Mouse (Mus musculus): ENCODE measurements around the gene Olfr631. TPM values are rescaled to one million over a fixed set of nuclear protein-coding genes. Genes with fewer than 3 reads are reported as not detected.

The Olfr631 gene
- polyA plus RNA-seq, 1 experiment: not detected

GRCm38 (mm10) chr7:103971782-103972181, 43.2 kb downstream of the Olfr631 start:
- TF ChIP-seq CTCF (IDR thresholded peaks at IDR 0.05; ENCODE audit: borderline replicate concordance, extremely low read depth, insufficient read depth, insufficient read length) (no peak), POLR2A (IDR thresholded peaks at IDR 0.05; ENCODE audit: borderline replicate concordance, extremely low read depth, insufficient read depth, insufficient read length, poor library complexity, severe bottlenecking) (no peak)
- no peak for DNase-seq (ENCODE audit: low read depth)

Other genes starting within 250 kb of the Olfr631 start
- gene Olfr625-ps1, start 246.1 kb upstream of the Olfr631 start, polyA plus RNA-seq (2012; rRNA removed): not detected in 2 replicates
- not detected in 2 replicates for gene Olfr243, start 214.2 kb upstream of the Olfr631 start, polyA plus RNA-seq (2012; rRNA removed)
- gene Olfr628, start 198.5 kb upstream of the Olfr631 start, polyA plus RNA-seq (2012; rRNA removed): not detected in 2 replicates
- gene Olfr629, start 183.9 kb upstream of the Olfr631 start, polyA plus RNA-seq (2012; rRNA removed): not detected in 2 replicates
- not detected in 2 replicates for gene Olfr630, start 171.5 kb upstream of the Olfr631 start, polyA plus RNA-seq (2012; rRNA removed)
- gene Olfr69, start 157.2 kb upstream of the Olfr631 start, polyA plus RNA-seq (2012; rRNA removed): not detected in 2 replicates
- not detected in 2 replicates for gene Olfr68, start 149.1 kb upstream of the Olfr631 start, polyA plus RNA-seq (2012; rRNA removed)
- gene Olfr67, start 137.0 kb upstream of the Olfr631 start, polyA plus RNA-seq (2012; rRNA removed): not detected in 2 replicates
- gene Hbb-bt, start 114.8 kb upstream of the Olfr631 start, polyA plus RNA-seq (2012; rRNA removed): 1,200 and 1,643 TPM in 2 replicates
- 4,622 and 5,050 TPM in 2 replicates for gene Hbb-bs, start 100.7 kb upstream of the Olfr631 start, polyA plus RNA-seq (2012; rRNA removed)
- gene Hbb-bh2, start 88.3 kb upstream of the Olfr631 start, polyA plus RNA-seq (2012; rRNA removed): not detected in 2 replicates
- 4.5 and 6.0 TPM in 2 replicates for gene Hbb-bh1, start 85.7 kb upstream of the Olfr631 start, polyA plus RNA-seq (2012; rRNA removed)
- 331 and 571 TPM in 2 replicates for gene Hbb-y, start 75.6 kb upstream of the Olfr631 start, polyA plus RNA-seq (2012; rRNA removed)
- not detected in 2 replicates for gene Olfr66, start 42.6 kb upstream of the Olfr631 start, polyA plus RNA-seq (2012; rRNA removed)
- not detected in 2 replicates for gene Olfr64, start 34.3 kb upstream of the Olfr631 start, polyA plus RNA-seq (2012; rRNA removed)
- gene Olfr65, start 25.3 kb upstream of the Olfr631 start, polyA plus RNA-seq (2012; rRNA removed): not detected in 2 replicates
- not detected in 2 replicates for gene Olfr632, start 5.5 kb downstream of the Olfr631 start, polyA plus RNA-seq (2012; rRNA removed)
- gene Olfr633, start 15.6 kb downstream of the Olfr631 start, polyA plus RNA-seq (2012; rRNA removed): not detected in 2 replicates
- gene Olfr635, start 42.3 kb downstream of the Olfr631 start, polyA plus RNA-seq (2012; rRNA removed): not detected in 2 replicates
- not detected in 2 replicates for gene Olfr638, start 69.9 kb downstream of the Olfr631 start, polyA plus RNA-seq (2012; rRNA removed)
- not detected in 2 replicates for gene Olfr639, start 88.5 kb downstream of the Olfr631 start, polyA plus RNA-seq (2012; rRNA removed)
- not detected in 2 replicates for gene Olfr640, start 96.7 kb downstream of the Olfr631 start, polyA plus RNA-seq (2012; rRNA removed)
- not detected in 2 replicates for gene Olfr641, start 106.6 kb downstream of the Olfr631 start, polyA plus RNA-seq (2012; rRNA removed)
- not detected in 2 replicates for gene Olfr642, start 123.8 kb downstream of the Olfr631 start, polyA plus RNA-seq (2012; rRNA removed)
- gene 4930516K23Rik, start 132.6 kb downstream of the Olfr631 start, polyA plus RNA-seq (2012; rRNA removed): not detected in 2 replicates
- not detected in 2 replicates for gene Olfr644, start 143.0 kb downstream of the Olfr631 start, polyA plus RNA-seq (2012; rRNA removed)
- not detected in 2 replicates for gene Olfr645, start 156.6 kb downstream of the Olfr631 start, polyA plus RNA-seq (2012; rRNA removed)
- not detected in 2 replicates for gene Olfr646, start 176.0 kb downstream of the Olfr631 start, polyA plus RNA-seq (2012; rRNA removed)
- not detected in 2 replicates for gene Ubqln5, start 201.0 kb downstream of the Olfr631 start, polyA plus RNA-seq (2012; rRNA removed)
- not detected in 2 replicates for gene Olfr643, start 208.6 kb downstream of the Olfr631 start, polyA plus RNA-seq (2012; rRNA removed)
- not detected in 2 replicates for gene Ubqln3, start 214.5 kb downstream of the Olfr631 start, polyA plus RNA-seq (2012; rRNA removed)
- not detected in 2 replicates for gene Ubqlnl, start 221.7 kb downstream of the Olfr631 start, polyA plus RNA-seq (2012; rRNA removed)
- not detected in 2 replicates for gene Olfm5, start 236.0 kb downstream of the Olfr631 start, polyA plus RNA-seq (2012; rRNA removed)